Mouse (Mus musculus) midbrain, embryonic 16.5 days (tissue): ENCODE results near the gene Atg4a. TPM values are rescaled to one million over a fixed set of nuclear protein-coding genes. Genes with fewer than 3 reads are reported as not detected.

Experiments used
- ATAC-seq: fragments of 200-750 bp; cut with Nextera tagmentation; 2 replicates; pipeline ENCODE4 v1.8.0; 2017; ENCODE audit warnings: moderate TSS enrichment
- H3K27ac ChIP-seq: fragments of 300-500 bp; sonication (generic); 2 replicates; pipeline ENCODE4 v1.5.1; 2014; ENCODE audit warnings: mild to moderate bottlenecking, low read length, mixed read lengths
- H3K27me3 ChIP-seq: fragments of 300-500 bp; sonication (generic); 2 replicates; pipeline ENCODE4 v1.6.1; 2014; ENCODE audit warnings: low read depth, low read length, mixed read lengths; ENCODE audit not compliant: control insufficient read depth, insufficient read depth
- H3K36me3 ChIP-seq: fragments of 300-500 bp; sonication (generic); 2 replicates; pipeline ENCODE4 v1.6.1; 2014; ENCODE audit warnings: mild to moderate bottlenecking, low read length, moderate library complexity, mixed read lengths; ENCODE audit not compliant: control insufficient read depth, insufficient read depth
- H3K4me1 ChIP-seq: fragments of 300-500 bp; sonication (generic); 2 replicates; pipeline ENCODE4 v1.6.1; 2014; ENCODE audit warnings: mild to moderate bottlenecking, low read length, mixed read lengths; ENCODE audit not compliant: control insufficient read depth, insufficient read depth
- H3K4me2 ChIP-seq: fragments of 300-500 bp; sonication (generic); 2 replicates; pipeline ENCODE4 v1.6.1; 2014; ENCODE audit warnings: mild to moderate bottlenecking, low read length, mixed read lengths
- H3K4me3 ChIP-seq: fragments of 300-500 bp; sonication (generic); 2 replicates; pipeline ENCODE4 v1.5.1; 2014; ENCODE audit warnings: low read depth, mild to moderate bottlenecking, low read length, moderate library complexity, mixed read lengths
- H3K9ac ChIP-seq: fragments of 300-500 bp; sonication (generic); 2 replicates; pipeline ENCODE4 v1.6.1; 2014; ENCODE audit warnings: low read depth, low read length, mixed read lengths
- H3K9me3 ChIP-seq: fragments of 300-500 bp; sonication (generic); replicated peaks from 2 replicates; pipeline ENCODE4 v1.6.1; 2014; ENCODE audit warnings: mild to moderate bottlenecking, low read length, mixed read lengths; ENCODE audit not compliant: control insufficient read depth, poor library complexity, severe bottlenecking
- WGBS: fragments of 180-500 bp; shearing (Covaris S2); extraction: QIAGEN DNeasy Blood & Tissue Kit; methylation state at CpG from one replicate; pipeline ENCODE4 v1.1.7; 2014; 5-methylcytosine and 5-hydroxymethylcytosine counted together
- polyA plus RNA-seq: library from polyadenylated mRNA; unstranded; fragments of >200 nt; fragmentation: Nextera tagmentation; extraction: Ambion mirVana; gene quantifications from 2 replicates; pipeline ENCODE4 v1.2.1, GENCODE M21; 2015

Atg4a gene
- polyA plus RNA-seq, 1 experiment from 2014 or later, result 8.9 TPM

DNA sequence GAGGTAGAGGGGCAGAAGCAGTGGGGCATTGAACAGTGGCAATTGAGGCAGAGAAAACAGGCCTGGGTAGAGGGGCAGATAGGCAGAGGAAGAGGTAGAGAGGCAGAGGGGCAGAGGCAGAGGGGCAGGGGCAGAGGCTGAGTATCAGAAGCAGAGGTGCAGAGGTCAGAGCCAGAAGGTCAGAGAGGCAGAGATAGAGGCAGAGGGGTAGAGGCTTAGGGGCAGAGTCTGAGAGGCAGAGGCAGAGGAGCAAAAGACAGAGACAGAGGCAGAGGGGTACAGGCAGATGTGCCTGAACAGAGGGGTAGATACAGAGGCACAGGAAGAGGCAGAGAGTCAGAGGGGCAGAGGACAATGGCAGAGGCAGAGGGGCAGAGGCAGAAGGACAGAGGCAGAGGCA, 193.6 kb downstream of the Atg4a start:
- H3K9ac ChIP-seq, result no peak overlapping the region
- ATAC-seq, result no peak
- no peaks in the 10 kb centered on the region; the same call in 1 of the 2 replicates for H3K27me3 ChIP-seq
- no peak overlapping the region for H3K27ac ChIP-seq
- no peaks in the 10 kb centered on the region for H3K4me1 ChIP-seq
- no peaks in the 10 kb centered on the region for H3K9me3 ChIP-seq
- no peak overlapping the region for H3K4me3 ChIP-seq
- no peak overlapping the region for H3K4me2 ChIP-seq
- H3K36me3 ChIP-seq, result no peaks in the 10 kb centered on the region

DNA sequence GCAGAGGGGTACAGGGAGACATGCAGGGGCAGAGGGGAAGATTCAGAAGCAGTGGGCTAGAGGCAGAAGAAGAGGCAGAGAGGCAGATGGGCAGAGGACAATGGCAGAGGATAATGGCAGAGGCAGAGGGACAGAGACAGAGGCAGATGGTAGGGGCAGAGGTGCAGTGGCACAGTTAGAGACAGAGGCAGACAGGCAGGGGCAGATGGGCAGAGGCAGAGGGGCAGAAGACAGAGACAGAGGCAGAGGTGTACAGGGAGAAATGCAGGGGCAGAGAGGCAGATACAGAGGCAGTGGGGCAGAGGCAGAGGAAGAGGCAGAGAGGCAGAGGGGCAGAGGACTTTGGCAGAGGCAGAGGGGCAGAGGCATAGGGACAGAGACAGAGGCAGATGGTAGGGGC, 194.5 kb downstream of the Atg4a start:
- H3K4me1 ChIP-seq, result no peaks in the 10 kb centered on the region
- H3K9ac ChIP-seq, result no peak overlapping the region
- H3K27me3 ChIP-seq, result no peaks in the 10 kb centered on the region; the same call in 1 of the 2 replicates
- no peaks in the 10 kb centered on the region for H3K36me3 ChIP-seq
- ATAC-seq, result no peak
- H3K27ac ChIP-seq, result no peak overlapping the region
- H3K4me2 ChIP-seq, result no peak overlapping the region
- H3K4me3 ChIP-seq, result no peak overlapping the region
- no peaks in the 10 kb centered on the region for H3K9me3 ChIP-seq

DNA sequence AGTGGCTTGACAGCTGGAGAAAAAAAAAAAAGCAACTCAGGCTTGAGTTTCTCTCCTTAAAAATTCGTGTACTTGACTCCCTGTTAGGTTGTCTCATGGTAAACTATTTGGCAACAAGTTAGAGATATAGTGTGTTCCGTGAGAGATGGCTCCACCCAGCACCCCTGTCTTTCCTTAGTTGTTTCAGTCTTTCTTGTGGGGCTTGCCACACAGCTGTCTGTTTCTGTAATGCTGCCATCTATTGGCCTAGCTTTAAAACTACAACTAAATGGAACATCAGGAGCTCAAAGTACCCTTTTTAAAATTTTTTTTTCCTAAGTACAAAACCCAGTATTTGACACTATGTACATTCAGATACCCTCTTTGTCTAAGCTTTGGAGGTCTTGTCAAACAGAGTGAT, 200.0 kb downstream of the Atg4a start:
- no peak for ATAC-seq

DNA sequence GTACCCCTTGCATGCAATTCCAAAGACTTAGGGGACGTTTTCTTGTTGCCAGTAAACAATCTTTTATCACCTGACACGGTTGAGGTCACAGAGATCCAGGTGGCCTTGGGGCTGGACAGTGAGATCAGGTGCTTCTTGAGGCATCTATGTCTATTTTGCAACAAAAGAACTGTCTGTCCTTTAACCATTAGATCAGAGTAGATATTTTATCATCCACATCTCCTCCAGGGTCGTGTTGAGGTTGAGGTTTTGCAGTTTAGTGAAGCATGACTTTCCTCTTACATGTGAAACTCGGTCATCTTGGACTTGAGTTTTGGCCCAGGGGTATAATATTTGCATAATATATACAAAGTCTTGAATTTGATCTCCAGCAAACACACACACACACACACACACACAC, 200.9 kb downstream of the Atg4a start:
- Histone ChIP-seq H3K9me3 (no peaks in the 10 kb centered on the region), H3K36me3 (no peaks in the 10 kb centered on the region), H3K9ac (no peak overlapping the region), H3K4me1 (no peaks in the 10 kb centered on the region), H3K4me2 (no peak overlapping the region), H3K27ac (no peak overlapping the region), H3K27me3 (no peaks in the 10 kb centered on the region), H3K4me3 (no peak overlapping the region)
- WGBS, result 65% methylated on average over 4 of the region's 4 CpGs
- no peak for ATAC-seq

More for the DNA sequence above, 200.0 kb downstream of the Atg4a start:
- no peaks in the 10 kb centered on the region for H3K9me3 ChIP-seq
- H3K36me3 ChIP-seq, result no peaks in the 10 kb centered on the region
- no peaks in the 10 kb centered on the region; the same call in 1 of the 2 replicates for H3K27me3 ChIP-seq
- no peak overlapping the region for H3K4me3 ChIP-seq
- no peaks in the 10 kb centered on the region for H3K4me1 ChIP-seq
- no peak overlapping the region for H3K27ac ChIP-seq
- H3K9ac ChIP-seq, result no peak overlapping the region
- H3K4me2 ChIP-seq, result no peak overlapping the region
- WGBS, result 10% methylated on average over 2 of the region's 2 CpGs

DNA sequence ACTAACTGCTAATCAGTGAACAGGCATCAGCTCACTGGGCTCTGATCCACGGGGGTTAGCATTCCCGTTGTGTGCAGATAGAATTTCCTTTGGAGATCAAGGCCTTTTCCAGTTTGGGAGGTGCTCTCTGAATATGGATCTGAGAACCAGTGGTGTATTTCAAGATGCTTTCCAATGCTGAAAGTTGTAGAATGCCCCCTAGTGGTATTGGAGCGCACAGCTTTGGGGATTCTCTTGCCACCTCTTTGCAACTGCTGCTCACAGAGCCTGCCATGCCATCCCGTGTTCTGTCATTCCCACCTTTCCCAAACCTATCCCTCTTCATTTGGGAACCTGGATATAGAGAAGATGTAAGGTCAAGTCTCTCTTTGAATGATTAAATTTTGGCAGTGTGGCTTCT, 201.5 kb downstream of the Atg4a start:
- Histone ChIP-seq H3K4me3 (no peak overlapping the region), H3K4me2 (no peak overlapping the region), H3K9ac (no peak overlapping the region), H3K36me3 (no peaks in the 10 kb centered on the region), H3K4me1 (no peaks in the 10 kb centered on the region), H3K27me3 (no peaks in the 10 kb centered on the region), H3K9me3 (no peaks in the 10 kb centered on the region), H3K27ac (no peak overlapping the region)
- 32% methylated on average over 4 of the region's 4 CpGs for WGBS
- no peak for ATAC-seq

DNA sequence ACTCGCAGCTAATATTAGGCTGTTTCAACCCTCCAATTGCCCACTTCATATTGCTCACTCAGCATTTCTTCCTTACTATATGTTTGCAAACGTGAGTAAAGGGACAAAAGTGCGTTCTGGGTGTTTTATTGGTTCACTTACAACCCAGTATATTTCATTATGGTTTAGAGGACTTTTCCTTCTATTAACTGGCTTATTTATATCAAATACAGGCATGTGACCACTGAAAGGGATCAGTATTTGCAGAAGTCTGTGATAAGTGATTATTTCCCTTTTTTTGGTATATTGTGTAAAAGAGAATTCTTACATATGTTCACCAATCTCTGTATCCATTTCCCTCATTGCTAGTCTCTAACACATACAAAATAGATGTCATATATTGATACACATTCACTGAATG, 203.7 kb downstream of the Atg4a start:
- Histone ChIP-seq H3K36me3 (no peaks in the 10 kb centered on the region), H3K27me3 (no peaks in the 10 kb centered on the region), H3K9ac (no peak overlapping the region), H3K4me2 (no peak overlapping the region), H3K9me3 (no peaks in the 10 kb centered on the region), H3K27ac (no peak overlapping the region), H3K4me3 (no peak overlapping the region), H3K4me1 (no peaks in the 10 kb centered on the region)
- ATAC-seq, result no peak
- 68% methylated on average over 3 of the region's 3 CpGs for WGBS

DNA sequence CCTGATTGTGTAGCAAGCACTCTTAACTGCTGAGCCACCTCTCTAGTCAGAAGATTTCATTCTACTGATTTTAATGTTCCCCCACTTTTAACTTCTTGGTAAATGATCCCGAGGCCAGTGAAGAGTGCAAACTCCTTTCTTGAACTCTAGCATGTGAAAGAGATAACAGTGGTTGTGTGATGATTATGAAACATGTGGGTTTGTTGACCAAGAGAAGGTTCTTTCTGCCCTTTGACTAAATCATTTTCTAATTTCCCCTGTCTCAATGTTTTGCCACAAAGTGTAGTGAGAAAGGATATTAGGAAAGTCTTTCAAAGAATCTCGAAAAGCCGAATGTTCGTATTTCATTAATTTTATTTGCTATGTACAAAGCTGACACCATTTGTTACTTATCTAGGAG, 208.4 kb downstream of the Atg4a start:
- no peaks in the 10 kb centered on the region; the same call in 1 of the 2 replicates for H3K27me3 ChIP-seq
- H3K4me1 ChIP-seq, result no peaks in the 10 kb centered on the region
- H3K36me3 ChIP-seq, result no peaks in the 10 kb centered on the region
- no peak for ATAC-seq
- H3K9me3 ChIP-seq, result no peaks in the 10 kb centered on the region
- no peak overlapping the region for H3K4me3 ChIP-seq
- H3K27ac ChIP-seq, result no peak overlapping the region
- H3K9ac ChIP-seq, result no peak overlapping the region
- H3K4me2 ChIP-seq, result no peak overlapping the region
- WGBS, result 97% methylated on average over 4 of the region's 4 CpGs

DNA sequence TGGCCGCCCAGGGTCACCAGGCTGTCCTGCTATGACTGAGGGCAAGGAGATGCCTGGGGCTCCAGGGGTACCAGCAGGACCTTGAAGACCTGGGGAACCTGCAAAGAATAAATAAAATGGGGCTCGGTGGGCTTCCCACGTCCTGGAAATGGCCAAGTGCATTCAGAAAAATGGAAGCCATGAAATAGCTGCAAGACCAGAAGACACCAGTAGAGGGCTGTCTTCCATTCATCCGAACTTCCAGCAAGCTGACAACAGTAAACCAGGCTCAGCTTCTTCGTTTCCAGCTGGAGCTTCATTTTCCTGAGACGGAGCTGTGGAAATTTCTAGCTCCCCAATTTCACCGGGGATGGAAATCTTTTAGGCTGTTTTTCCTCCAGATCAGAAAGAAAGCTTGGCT, 218.6 kb downstream of the Atg4a start:
- no peak overlapping the region for H3K9ac ChIP-seq
- no peaks in the 10 kb centered on the region for H3K36me3 ChIP-seq
- no peaks in the 10 kb centered on the region for H3K9me3 ChIP-seq
- H3K27ac ChIP-seq, result no peak overlapping the region
- 37% methylated on average over 7 of the region's 7 CpGs for WGBS
- H3K4me2 ChIP-seq, result no peak overlapping the region
- H3K4me1 ChIP-seq, result no peaks in the 10 kb centered on the region
- no peak overlapping the region for H3K4me3 ChIP-seq
- H3K27me3 ChIP-seq, result peaks cover 7% of the 10 kb centered on the region
- ATAC-seq, result no peak

DNA sequence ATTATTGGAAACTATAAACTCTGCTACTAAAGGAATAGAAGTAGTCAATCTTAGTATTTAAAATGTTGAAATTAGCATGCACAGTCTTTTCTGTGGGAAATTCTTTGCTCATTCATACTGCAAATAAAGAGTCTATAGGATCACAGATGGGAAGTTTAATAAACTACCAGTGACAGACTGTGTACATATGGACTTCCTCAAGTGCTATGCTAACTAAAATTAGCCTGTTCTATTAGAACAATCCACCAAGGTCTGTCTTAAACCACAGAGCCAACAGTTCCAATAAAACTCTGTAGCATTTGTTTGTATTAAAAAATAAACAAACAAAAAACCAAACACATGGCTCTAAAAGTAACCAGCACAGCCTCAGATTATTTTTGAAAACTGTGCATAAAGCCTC, 238.3 kb downstream of the Atg4a start:
- Histone ChIP-seq H3K9ac (no peak overlapping the region), H3K4me2 (no peak overlapping the region), H3K4me3 (no peak overlapping the region), H3K9me3 (no peaks in the 10 kb centered on the region), H3K27ac (no peak overlapping the region), H3K27me3 (peaks cover 31% of the 10 kb centered on the region), H3K4me1 (no peaks in the 10 kb centered on the region), H3K36me3 (no peaks in the 10 kb centered on the region)
- ATAC-seq, result no peak

DNA sequence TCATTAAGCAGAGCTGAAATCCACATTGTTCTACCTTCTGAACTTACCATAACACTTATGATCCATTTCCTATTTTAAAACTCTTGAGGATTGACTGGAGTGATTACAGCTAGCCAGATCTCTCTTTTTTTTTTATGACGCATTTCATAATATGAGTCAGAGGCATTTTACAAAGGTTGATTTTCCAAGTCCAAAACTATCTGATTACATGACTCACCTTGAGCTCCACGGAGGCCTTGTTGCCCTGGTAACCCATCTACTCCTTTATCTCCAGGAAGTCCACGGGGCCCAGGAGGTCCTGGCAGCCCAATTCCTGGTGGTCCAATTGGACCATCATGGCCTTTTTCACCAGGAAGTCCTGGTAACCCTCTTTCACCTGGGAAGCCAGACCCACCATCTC, 242.3 kb downstream of the Atg4a start:
- Histone ChIP-seq H3K4me3 (no peak overlapping the region), H3K27me3 (peaks cover 22% of the 10 kb centered on the region), H3K4me2 (no peak overlapping the region), H3K27ac (no peak overlapping the region), H3K36me3 (no peaks in the 10 kb centered on the region), H3K4me1 (no peaks in the 10 kb centered on the region), H3K9me3 (no peaks in the 10 kb centered on the region), H3K9ac (no peak overlapping the region)
- WGBS, result 81% methylated on average over 3 of the region's 3 CpGs
- no peak for ATAC-seq
